Mouse (Mus musculus) urinary bladder, postnatal 36 days (tissue): ENCODE data around the gene Gm9857.
A peak's percentile ranks its signal among the peaks of the same experiment; 100 is the strongest.

Experiments
- DNase-seq, 2 experiments: peaks; one replicate each; pipeline ENCODE4 v3.0.0; 2022; ENCODE audit warnings: low spot score in 2 of 2, mixed read lengths in 1 of 2

Gene Gm9857

DNA sequence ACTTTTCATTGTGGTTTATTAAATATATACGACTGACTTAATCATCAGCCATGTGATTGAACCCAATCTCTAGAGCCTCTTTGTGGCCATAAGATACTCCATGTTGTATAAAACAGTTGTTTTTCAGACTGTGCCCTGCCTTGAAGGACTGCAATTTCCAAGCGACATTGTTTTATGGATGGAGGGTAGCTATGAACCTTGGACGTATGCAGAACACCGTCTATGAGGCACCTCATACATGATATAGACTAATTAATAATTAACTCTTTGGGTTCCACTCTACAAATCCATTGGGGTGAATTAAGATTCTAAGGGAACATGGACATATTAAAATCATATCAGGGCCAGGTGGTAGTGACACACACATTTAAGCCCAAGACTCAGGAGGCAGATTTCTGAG lies 14.6 kb downstream of the Gm9857 start:
- DNase-seq, result no peak

GRCm38 (mm10) chr3:108921822-108922221 lies 18.4 kb downstream of the Gm9857 start:
- DNase-seq, result no peak

DNA sequence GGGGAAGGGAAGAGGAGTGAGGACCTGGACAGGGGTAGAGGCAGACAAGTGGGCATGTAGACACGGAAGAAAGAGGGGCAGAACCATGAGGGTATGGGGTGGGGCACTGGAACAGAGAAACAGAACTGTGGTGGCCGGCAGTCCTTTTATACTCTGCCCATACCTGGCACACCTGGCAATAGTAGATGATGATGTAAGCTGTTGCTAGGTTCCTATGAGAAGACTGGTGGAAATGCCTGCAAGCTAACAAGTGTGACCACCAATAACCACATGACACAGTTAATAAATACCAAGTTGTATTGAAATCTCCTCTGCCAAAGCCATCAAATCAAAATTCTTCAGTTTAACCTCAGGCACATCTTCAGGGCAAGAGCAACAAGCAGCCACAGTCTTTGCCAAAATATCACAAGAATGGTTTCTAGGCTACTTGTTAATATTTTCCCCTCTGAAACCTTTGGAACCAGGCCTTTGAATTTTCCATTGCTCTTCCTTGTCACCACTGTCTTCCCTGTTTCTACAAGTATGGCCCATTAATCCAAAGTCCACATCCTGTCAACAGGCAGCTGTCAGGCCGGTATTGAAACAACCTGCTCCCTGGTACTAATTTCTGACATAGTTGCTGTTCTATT lies 19.7 kb downstream of the Gm9857 start:
- no peak for DNase-seq

DNA sequence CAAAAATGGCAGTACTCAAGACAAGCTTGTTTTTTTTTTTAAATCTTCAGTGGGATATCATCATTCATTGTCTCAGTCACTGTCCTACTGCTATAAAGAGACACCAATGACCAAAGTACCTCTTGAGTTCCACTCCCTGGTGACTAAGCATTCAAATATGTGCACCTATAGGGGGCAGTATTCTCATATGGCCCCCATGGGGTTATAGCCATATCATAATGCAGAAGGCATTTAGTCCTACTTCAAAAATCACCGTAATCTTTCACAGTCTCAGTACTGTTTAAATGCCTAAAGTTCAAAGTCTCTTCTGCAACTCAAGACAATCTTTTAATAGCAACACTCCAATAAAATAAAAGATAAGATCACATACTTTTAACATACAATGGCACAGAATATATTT lies 21.4 kb downstream of the Gm9857 start:
- no peak for DNase-seq

GRCm38 (mm10) chr3:108917986-108918385 lies 22.3 kb downstream of the Gm9857 start:
- no peak for DNase-seq

GRCm38 (mm10) chr3:108916857-108917256 lies 23.4 kb downstream of the Gm9857 start:
- no peak for DNase-seq

DNA sequence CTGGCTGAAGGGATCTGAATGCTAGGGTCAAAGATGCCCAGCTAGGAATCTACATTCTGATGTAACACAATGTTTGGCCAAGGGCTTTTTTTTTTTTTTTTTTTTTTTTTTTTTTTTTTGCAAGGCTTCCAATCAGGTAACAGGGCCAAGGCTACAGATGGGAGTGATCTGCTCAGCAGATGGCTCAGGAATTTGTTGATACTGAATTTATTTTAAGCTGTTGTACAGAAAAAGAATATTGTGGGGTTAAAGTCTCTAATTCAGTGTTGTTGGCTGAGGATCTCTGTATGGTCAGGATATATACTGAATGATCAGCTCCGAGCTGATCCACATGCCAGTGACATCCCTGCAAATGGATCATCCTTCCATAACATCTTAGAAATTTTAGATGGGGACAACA lies 24.2 kb downstream of the Gm9857 start:
- DNase-seq, result no peak

DNA sequence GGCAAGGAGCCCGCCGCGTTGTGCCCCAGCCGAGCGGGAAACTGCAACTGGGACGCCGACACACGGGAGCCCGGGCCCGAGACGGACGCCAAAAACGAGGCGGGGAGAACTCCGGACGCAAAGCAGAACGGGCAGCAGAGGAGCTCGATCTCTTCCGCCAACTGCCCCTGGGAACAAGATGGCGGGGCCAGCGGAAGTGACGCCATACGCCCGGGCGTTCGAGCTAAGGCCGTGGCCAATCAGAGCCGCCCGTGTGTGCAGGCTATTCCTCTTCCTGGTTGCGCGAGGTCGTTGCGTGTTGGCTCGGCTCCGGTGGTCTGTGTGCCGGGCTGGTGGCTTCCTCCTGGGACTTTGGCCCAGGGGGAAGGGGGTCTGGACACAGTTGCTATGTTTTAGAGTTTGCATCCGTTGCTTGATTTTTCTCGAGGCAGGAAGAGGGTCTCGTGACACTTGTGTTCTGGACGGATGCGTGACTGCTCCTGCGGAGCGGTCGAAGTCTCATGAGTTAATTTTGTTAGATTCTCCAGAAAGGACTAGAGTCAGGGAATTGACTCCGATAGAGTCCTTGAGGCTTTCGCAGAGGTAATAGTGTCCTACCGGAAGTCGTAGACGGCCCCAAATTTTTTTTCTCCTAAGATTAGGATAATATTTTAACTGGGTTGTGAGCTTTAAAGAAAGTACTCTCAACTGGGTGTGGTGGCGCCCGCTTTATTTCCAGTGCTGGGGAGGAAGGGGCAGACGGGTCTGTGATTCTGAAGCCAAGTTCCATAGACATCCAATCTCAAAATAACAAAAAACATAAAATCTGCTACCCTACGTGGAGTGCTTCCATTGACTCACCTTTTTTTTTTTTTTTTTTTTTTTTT lies 28.5 kb downstream of the Gm9857 start, which contains the start of gene Prpf38b:
Prpf38b (minus strand) TSS at position 180 of the 866 bp plus-strand sequence.
- peak; percentile 90 to 95 for DNase-seq

DNA sequence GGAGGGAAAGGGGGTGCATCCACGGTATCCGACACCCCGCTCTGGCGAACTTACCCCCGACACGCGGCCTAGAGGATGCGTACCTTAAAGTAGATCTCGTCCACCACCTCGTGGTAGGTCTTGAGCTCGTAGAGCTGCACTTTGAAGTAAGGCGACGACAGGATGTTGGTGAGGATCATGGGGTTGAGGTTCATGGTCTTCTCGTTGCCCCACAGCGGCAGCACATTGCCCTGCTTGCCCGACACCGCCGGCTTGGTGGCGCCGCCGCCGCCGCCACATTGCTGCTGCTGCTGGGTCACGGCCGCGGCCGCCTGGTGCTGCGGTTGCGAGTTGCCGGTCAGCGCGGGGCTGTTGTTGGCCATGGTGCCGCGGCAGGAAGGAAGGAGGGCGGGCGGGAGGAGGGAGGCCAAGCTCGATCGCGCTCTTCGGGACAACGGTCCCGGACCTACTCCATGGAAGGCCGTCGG lies 29.1 kb downstream of the Gm9857 start:
- peak; percentile 54 to 55 for DNase-seq

GRCm38 (mm10) chr3:108910303-108911080 lies 29.8 kb downstream of the Gm9857 start:
- peak in 1 of 2 experiments; percentile 12 for DNase-seq

DNA sequence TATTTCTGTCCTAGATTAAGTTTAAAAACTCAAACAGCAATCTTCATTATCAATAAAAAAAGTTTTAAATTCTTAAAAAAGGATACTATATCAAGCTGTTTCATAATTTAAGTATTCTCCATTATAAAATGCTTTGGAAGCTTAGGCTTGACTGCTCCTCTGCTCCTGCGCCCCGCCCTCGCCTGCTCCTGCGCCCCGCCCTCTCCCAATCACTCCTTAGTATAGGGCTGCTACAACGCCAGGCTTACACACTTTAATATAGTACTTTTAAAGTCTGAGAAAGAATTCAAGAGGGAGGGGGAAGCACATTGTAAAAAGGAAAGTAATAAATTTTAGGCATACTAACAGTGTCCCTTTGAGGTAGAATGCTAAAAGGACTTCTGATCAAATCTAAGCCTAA lies 37.3 kb downstream of the Gm9857 start:
- DNase-seq, result no peak

DNA sequence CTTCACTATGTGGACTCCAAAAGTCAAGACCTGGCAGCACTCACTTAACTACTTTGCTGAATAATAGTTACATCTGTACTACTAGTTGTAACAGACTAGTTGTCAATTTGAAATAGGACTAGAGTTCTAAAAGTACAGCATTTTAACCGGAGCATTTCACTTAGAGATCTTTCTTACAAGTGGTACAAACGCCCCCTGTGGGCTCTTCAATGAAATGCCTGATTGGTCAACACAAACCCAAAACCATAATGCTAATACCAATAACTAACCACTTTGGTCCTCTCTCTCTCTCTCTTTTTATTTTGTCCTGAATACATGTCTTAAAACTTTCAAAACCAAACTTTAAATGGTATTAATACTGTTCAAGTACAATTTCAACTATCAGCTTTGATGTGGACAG lies 38.2 kb downstream of the Gm9857 start:
- no peak for DNase-seq

DNA sequence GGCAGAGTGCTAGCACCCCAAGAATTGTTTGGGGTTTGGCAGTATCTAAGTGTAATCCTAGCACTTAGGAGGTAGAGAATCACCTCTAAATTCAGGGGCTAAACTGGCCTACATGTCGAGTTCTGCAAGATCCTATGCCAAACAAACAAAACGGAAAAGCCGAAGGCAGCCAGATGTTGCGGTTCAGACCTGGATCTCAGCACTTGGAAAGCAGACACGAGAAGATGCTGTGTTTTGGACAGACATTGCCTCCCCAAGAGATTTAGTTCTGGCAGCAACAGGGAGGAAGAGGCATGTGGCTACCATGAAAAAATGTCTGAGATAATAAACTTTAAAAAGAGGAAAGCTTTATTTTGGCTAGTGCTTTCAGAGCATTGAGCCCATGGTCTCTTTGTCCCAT lies 39.6 kb downstream of the Gm9857 start:
- no peak for DNase-seq

DNA sequence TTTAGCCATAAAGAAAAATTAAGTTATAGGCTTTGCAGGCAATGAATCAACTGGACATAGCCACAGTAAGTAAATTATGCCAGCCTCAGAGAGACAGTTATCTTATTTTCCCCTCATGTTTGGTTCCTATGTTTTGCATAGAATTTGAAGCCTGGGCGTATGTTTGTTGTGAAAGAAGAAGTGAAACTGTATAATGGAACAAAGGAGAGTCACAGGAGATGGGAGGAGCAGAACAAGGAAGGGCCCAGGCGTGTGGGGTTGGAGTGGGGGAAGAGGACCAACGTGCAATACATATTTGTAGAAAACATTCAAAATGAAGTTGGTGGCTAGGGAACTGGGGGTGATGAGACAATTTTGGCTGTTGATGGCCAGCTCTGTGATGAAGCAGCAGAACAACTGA lies 40.1 kb downstream of the Gm9857 start:
- no peak for DNase-seq

GRCm38 (mm10) chr3:108898640-108899039 lies 41.6 kb downstream of the Gm9857 start:
- no peak for DNase-seq

DNA sequence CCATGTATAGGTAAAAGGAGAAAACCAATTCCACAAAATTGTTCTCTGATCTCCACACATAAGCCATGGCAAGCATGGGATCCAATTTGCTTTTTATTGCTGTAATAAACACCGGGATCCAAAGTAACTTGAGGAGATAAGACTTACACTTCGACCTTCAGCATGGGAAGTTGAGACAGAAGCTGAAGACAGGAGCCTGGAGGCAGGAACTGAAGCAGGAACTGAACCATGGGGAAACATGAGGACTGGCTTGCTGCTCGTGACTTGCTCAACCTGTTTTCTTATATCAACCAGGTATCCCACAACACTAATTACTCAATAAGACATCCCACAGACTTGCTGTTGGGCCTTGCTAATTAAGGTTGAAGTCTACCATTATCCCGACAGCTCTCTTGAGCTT lies 47.3 kb downstream of the Gm9857 start:
- no peak for DNase-seq

- DNase-seq, result no peak
These were observed 48.2 kb downstream of the Gm9857 start for GRCm38 (mm10) chr3:108892080-108892479.
